Mouse (Mus musculus) cerebellum, adult 2 months (tissue): ENCODE data around the gene Fbxo11.

Experiments used
- CTCF ChIP-seq: fragments of 200-500 bp; IDR thresholded peaks from 2 replicates; pipeline ENCODE4 v1.5.1; 2011; ENCODE audit warnings: low read depth, mild to moderate bottlenecking, control low read depth, low read length, moderate library complexity, borderline replicate concordance; ENCODE audit not compliant: insufficient read depth
- POLR2A ChIP-seq: fragments of 200-500 bp; IDR thresholded peaks from 2 replicates; pipeline ENCODE4 v1.6.1; 2011; ENCODE audit warnings: low read length, control low read depth, borderline replicate concordance; ENCODE audit not compliant: insufficient read depth

GRCm38 (mm10) chr17:88081446-88081845 is 16.4 kb upstream of the Fbxo11 start:
- no peak for TF ChIP-seq CTCF
- TF ChIP-seq POLR2A, result no peak
